Mouse (Mus musculus): ENCODE data around the gene Gale.

Gale gene

GRCm38 (mm10) chr4:136016059-136016602, 52.6 kb downstream of the Gale start:
- DNase-seq (ENCODE audit: low spot score in 2 of 2): no peak

All from heart, adult 9 months (tissue).